Mouse (Mus musculus) gastrocnemius, adult 2 months (tissue): Measurements from ENCODE around the gene Pou4f2. TPM values are rescaled to one million over a fixed set of nuclear protein-coding genes. Genes with fewer than 3 reads are reported as not detected.

Experiments used
- DNase-seq: peaks from one replicate; pipeline ENCODE4 v3.0.0; 2022
- H3K27ac ChIP-seq: fragments of 200-600 bp; 2 replicates; pipeline ENCODE4 v1.8.1; 2022; ENCODE audit warnings: mild to moderate bottlenecking
- H3K4me3 ChIP-seq: fragments of 200-600 bp; 2 replicates; pipeline ENCODE4 v1.8.1; 2022; ENCODE audit warnings: mild to moderate bottlenecking, moderate library complexity
- CTCF ChIP-seq: fragments of 200-600 bp; IDR thresholded peaks from 2 replicates; pipeline ENCODE4 v1.8.1; 2022; ENCODE audit warnings: antibody characterized with exemption, mild to moderate bottlenecking, moderate library complexity
- intact Hi-C: fragments of 180-260 bp; cut with DNase I; formaldehyde crosslinking; loops from one replicate; pipeline ENCODE4 v1.15.1; 2025
- long read RNA-seq, 2 experiments: library from polyadenylated mRNA; stranded (forward); transcript quantifications; one replicate each; pipeline ENCODE4 v2.0.0; 2021
- total RNA-seq, 2 experiments: library from RNA; stranded (reverse); gene quantifications; 2 replicates each; pipeline ENCODE4 v1.2.3; 2021

Pou4f2 gene
- not detected for total RNA-seq
- long read RNA-seq, experiment 1 = 0 reads
- long read RNA-seq, experiment 2 = 0 reads

DNA sequence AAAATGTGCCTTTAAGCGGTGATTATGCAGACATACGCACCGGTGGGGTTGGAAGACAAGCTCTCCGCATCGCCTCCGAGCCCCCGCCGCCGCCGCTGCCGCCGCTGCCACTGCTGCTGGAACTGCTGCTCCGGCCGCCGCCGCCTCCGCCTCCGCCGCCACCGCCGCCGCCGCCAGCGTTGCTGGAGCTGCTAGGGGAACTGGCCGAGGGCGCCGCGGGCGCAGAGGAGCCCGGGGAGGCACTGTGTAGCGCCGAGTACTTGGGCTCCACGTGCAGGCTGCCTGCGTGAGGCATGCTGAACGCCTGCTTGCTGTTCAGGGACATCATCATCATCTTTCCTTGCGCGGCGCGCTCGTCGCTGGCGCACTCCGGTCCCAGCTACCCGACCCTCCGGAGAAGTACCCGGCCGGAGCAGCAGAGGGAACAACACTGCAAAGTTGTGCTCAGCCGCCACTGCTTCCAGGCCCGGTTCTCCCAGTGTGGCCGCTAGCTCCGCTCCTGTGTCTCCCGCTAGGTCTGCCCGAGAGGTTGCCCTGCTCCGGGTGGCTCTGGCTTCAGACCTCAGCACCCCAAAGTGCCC, at the start of gene Pou4f2:
Pou4f2 (minus strand) TSS at position 575 of the 581 bp plus-strand sequence.
- Histone ChIP-seq H3K4me3 (peak within 1 kb of the TSS; percentile 44), H3K27ac (no peak within 1 kb of the TSS)
- no peak for DNase-seq
- no peak for TF ChIP-seq CTCF
- intact Hi-C loops = no loop called here

DNA sequence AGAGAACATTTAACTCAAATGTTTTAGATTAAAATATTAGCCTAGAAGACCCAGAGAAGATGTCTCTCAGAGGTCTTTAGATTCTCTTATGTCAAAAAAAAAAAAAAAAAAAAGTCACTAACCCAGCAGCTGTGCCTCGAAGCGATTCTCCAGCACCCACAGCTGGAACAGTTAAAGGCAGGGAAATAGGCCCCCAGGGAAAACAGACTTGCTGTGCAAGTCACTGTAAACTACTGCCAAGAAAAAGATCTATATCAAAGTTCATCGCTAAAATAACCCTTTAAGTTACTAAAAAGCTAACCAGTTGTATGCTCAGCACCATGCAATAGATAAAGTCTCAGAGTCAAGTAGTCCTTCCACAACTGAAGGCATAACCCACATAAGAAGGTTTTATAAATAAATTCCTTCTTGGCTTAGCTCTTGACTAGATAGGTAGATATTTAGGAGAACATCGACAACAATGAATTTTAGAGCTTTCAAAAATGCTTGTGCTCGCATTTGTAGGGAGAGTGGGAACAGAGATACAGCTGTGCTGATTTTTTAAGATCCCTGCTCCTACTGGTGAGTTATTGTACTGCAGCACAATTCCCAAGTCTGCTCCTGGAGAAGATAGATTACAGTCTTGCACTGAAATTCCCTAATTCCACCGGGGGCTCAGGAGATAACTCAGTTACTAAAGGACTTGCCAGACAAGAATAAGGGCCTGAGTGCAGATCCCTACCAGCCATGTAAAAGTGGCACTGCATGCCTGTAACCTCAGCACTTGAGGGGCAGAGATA, 40.8 kb upstream of the Pou4f2 start:
- Histone ChIP-seq H3K27ac (no peak overlapping the region), H3K4me3 (no peak overlapping the region)
- DNase-seq = no peak
- TF ChIP-seq CTCF = peak; percentile 31
- intact Hi-C loops = no loop called here

DNA sequence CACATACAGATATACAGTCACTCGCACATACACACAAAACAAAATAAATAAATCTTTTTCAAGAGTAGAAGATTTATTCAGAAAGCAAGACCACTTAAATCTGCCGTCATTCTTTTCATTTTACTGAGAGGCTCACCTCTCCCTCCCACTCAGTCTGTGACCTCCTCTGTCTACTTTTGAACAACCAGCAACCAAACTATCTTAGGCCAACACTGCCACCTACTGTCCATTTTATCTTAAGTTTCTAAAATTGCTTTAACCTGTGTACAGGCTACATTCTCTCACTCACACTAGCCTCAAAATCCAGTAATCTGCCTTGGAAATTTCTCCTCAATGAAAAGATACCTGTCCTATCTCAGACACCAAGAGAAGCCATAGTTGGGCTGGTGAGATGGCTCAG, 31.4 kb upstream of the Pou4f2 start:
- intact Hi-C loops = no loop called here
- no peak overlapping the region for H3K4me3 ChIP-seq
- TF ChIP-seq CTCF = 0 out of 2 replicates have a peak, but pooled peaks have one; percentile 0
- DNase-seq = no peak
- H3K27ac ChIP-seq = no peak overlapping the region

DNA sequence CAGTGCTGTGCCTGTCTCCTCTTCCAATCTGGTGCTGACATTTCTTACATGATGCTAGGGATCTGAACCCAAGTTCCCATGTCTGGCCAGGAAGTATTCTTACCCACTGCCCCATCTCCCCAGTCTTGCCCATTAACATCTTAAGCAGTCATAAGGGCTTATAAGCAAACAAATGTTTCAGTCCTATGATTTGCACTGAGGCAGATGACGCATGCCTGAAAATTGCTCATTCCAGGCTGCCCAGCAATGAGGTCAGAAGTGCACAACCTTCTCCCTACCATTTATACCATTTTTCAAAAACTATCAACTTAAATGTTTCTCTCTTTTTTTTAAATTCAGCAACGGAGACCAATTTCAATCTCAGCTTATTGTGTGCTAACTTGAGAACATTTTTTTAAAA, 27.5 kb upstream of the Pou4f2 start:
- intact Hi-C loops = no loop called here
- TF ChIP-seq CTCF = no peak
- DNase-seq = no peak
- Histone ChIP-seq H3K27ac (no peak overlapping the region), H3K4me3 (no peak overlapping the region)

DNA sequence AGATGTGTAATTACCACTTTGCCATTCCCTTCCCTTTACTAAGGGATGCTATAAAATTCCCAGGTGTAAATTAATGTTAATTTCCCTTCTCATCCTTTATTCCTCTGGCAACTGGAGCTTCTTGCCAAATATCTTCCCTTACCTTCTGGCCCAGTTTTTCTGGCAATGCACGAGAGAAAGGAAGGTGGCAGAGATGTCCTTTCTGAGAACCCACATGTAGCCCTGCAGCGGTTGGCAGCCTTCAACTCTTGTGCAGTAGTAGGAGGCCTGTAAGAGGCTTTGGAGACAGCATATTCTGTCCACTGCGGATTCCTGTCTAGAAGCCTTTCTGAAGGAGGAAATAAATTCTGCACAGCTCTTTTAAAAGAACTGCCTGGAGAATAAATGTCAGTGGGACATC, 20.0 kb upstream of the Pou4f2 start:
- H3K4me3 ChIP-seq = no peak overlapping the region
- intact Hi-C loops = no loop called here
- no peak for TF ChIP-seq CTCF
- no peak for DNase-seq
- no peak overlapping the region for H3K27ac ChIP-seq

DNA sequence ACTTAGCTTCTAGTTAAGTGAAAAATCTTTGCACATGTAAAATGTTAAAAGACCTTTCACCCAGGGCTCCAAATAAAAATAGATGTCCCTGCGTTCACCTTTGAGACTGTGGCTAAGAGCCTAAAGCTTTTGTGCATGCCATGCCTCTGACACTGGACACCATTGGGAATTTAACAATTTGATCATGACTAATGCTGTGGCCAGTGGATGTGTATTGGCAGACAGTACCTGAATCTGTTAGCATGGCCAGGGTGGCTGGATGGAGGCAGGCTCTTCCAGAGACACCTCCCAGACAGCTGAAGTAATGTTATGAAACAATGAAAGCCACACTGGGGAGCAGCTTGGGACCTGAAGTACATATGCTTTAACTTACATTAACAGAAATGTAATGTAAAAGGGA, 6.3 kb upstream of the Pou4f2 start:
- intact Hi-C loops = loop anchor here (10.0 kb wide), 1 partner anchor 202 kb away; no protein-coding TSS in a partner anchor

DNA sequence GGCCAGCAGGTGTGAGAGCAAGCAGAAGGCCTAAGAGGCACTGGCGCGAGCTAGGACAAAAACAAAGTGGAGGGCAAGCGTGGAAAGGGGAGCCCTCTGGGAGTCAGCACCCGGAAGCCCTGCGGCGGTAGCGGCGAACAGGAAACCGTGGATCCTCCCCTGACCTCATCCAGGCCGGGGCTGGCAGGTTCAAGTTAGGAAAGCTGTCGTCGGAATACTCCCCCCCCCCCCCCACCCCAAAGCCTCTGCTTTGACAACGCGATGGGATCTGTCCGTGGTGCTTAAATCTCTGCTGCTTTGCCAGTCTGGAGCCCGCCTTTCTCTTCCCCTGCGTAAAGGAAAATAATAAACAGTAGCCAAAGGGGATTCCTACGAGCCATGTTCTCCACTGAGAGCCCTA, 1.7 kb upstream of the Pou4f2 start:
- H3K4me3 ChIP-seq = no peak overlapping the region
- peak; percentile 27 for DNase-seq
- no peak for TF ChIP-seq CTCF
- H3K27ac ChIP-seq = no peak overlapping the region
- intact Hi-C loops = no loop called here

More for the DNA sequence above, 6.3 kb upstream of the Pou4f2 start:
- Histone ChIP-seq H3K4me3 (no peak overlapping the region), H3K27ac (no peak overlapping the region)
- no peak for TF ChIP-seq CTCF
- no peak for DNase-seq

DNA sequence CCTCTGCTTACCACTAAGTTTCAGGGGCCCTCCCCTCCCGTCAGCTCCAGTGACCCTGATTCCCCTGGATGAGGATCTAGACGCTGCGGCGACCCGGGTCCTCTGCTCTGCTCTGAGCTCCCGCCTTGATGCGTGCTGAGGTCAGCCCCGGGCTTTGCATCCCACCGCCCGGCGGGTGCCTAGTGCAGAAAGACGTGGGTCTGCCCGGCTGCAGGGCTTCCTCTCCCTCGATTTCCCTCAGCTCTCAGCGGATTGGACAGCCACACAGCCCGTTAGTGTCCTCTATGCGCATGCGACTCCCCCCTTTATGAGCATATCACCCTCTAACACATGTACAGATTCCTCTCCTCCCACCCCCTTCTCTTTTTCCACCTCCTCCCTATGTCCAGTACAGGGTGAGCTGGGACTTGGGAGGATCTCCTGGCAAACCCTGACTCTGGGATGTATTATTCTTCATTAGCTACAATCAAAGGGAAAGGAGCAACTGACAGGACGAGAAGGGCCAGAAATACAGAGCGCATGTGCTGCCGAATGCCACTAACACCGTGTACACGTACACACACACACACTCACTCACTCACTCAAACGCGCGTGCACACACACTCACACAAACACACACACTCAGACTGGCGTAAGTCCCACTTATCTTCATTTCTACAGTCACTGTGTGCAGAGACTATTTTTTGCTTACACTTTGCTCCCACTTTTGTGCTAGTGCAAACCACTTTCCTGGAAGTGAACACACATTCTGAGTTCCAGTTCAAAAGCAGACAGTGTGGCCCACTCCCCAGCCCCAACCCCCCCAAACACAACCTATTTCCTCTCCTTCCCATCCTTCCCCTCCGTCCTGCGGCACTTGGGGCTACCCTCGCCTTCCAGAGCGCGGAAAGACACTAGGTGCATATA, 948 bp upstream of the Pou4f2 start:
- intact Hi-C loops = no loop called here
- no peak for DNase-seq
- Histone ChIP-seq H3K27ac (no peak overlapping the region), H3K4me3 (no peak overlapping the region)
- TF ChIP-seq CTCF = no peak

DNA sequence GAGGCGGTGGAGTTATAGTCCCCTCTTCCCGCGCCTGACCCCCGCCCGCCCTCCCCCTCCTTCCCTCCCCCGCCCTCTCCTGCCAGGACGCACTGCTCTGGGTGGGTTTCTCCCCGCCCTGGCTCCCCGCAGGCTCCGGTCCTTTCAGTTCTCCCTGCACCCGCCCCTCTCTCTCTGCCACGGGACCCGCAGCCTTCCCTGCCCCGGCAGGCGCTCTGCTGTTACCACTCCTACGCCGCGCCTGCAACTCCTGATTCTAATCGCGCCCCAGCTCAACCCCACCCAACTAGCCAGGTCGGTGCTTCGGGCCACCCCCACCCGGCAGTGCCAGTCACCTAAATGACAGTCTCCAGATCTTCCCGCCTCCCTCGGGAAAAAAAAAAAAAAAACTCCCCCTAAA, 216 bp upstream of the Pou4f2 start:
- no peak for TF ChIP-seq CTCF
- no peak for DNase-seq
- H3K4me3 ChIP-seq = peak overlapping the region; percentile 44
- H3K27ac ChIP-seq = no peak overlapping the region
- intact Hi-C loops = no loop called here

DNA sequence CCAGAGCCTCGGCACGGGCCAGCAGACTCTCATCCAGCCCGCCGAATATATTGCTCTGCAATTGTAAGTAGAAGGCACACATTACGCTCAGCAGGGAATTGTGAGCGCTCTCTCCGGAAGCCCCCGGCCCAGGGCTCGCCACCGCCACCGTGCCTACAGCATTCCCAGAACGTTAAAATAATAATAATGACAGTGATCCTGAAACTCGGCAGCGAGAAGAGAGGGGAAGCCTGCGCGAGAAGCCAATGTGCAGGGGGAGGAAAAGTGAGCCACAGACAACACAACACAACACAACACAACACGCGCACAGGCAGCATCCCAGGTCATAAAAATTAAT, 853 bp downstream of the Pou4f2 start:
- intact Hi-C loops = no loop called here
- Histone ChIP-seq H3K27ac (no peak overlapping the region), H3K4me3 (no peak overlapping the region)
- no peak for DNase-seq
- TF ChIP-seq CTCF = no peak

DNA sequence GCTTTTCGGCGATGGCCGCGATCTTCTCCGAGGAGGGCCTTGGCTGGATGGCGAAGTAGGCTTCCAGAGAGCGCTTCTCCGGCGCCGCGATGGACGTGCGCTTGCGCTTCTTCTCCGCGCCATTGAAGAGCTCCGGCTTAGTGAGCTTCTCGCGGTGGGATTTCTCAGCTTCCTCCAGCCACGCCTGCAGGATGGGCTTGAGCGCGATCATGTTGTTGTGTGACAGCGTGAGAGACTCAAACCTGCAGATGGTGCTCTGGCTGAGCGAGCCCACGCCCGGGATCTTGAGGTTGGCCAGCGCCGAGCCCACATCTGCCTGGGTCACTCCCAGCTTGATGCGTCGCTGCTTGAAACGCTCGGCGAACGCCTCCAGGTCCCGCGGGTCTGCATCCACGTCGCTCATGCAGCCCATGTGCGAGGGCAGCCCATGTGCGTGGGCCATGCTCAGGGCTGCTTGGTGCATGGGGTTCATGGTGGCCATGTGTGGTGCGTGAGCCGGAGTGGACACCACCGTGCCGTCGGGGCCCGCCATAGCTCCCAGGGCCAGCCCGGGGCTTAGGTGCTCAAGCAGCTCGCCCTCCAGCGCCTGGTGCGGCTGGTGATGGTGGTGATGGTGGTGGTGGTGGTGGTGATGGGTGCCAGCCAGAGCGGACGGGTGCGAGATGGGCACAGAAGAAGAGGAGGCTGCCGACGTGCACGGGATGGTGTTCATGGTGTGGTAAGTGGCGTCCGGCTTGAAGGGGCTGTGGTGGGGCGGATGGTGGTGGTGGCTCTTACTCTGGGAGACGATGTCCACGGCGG, 1.4 kb downstream of the Pou4f2 start:
- no peak overlapping the region for H3K27ac ChIP-seq
- intact Hi-C loops = no loop called here
- TF ChIP-seq CTCF = no peak
- H3K4me3 ChIP-seq = no peak overlapping the region
- DNase-seq = no peak

DNA sequence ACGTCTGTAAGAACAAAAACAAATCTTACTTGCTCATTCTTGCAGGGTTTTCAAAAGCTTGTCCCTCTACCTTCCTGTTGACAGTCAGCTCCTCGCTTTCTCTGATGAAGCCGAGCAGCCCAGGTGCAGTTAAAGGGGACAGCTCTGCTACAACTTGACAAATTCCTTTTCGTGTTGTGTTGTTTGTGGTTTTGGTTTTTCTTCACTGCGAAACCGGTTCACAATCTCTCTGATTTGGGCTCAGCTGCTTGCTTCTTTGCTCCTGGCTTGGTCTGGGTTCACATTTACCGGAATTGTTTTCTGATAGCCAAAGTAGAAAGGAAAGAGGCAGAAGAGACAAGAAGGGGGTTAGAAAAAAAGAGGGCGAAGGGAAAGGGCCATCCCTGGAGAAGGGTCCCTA, 2.1 kb downstream of the Pou4f2 start:
- Histone ChIP-seq H3K27ac (no peak overlapping the region), H3K4me3 (no peak overlapping the region)
- no peak for TF ChIP-seq CTCF
- DNase-seq = no peak
- intact Hi-C loops = no loop called here
